Mouse (Mus musculus) liver, embryonic 12.5 days (tissue): ENCODE measurements at regions not wholly inside any gene's neighbourhood (a gene's known extent, or its start where the extent isn't known, plus 50 kb on each side); places are given as distances from the start of the nearest gene placed in this dataset.

Experiments used
- ATAC-seq: fragments of 200-750 bp; cut with Nextera tagmentation; 2 replicates; pipeline ENCODE4 v1.8.0; 2017; ENCODE audit warnings: moderate number of reproducible peaks, mild to moderate bottlenecking, moderate library complexity
- H3K27ac ChIP-seq: fragments of 300-500 bp; sonication (generic); 2 replicates; pipeline ENCODE4 v1.5.1; 2016; ENCODE audit warnings: mild to moderate bottlenecking
- H3K27me3 ChIP-seq: fragments of 300-500 bp; sonication (generic); replicated peaks from 2 replicates; pipeline ENCODE4 v1.6.1; 2016; ENCODE audit warnings: mild to moderate bottlenecking, moderate library complexity
- H3K36me3 ChIP-seq: fragments of 300-500 bp; sonication (generic); 2 replicates; pipeline ENCODE4 v1.6.1; 2016; ENCODE audit warnings: mild to moderate bottlenecking, moderate library complexity
- H3K4me1 ChIP-seq: fragments of 300-500 bp; sonication (generic); 2 replicates; pipeline ENCODE4 v1.6.1; 2016
- H3K4me2 ChIP-seq: fragments of 300-500 bp; sonication (generic); 2 replicates; pipeline ENCODE4 v1.6.1; 2016; ENCODE audit warnings: mild to moderate bottlenecking, moderate library complexity
- H3K4me3 ChIP-seq: fragments of 300-500 bp; sonication (generic); 2 replicates; pipeline ENCODE4 v1.5.1; 2016; ENCODE audit warnings: mild to moderate bottlenecking, moderate library complexity
- H3K9ac ChIP-seq: fragments of 300-500 bp; sonication (generic); 2 replicates; pipeline ENCODE4 v1.6.1; 2016; ENCODE audit warnings: mild to moderate bottlenecking, moderate library complexity
- H3K9me3 ChIP-seq: fragments of 300-500 bp; sonication (generic); replicated peaks from 2 replicates; pipeline ENCODE4 v1.6.1; 2016; ENCODE audit warnings: mild to moderate bottlenecking, moderate library complexity
- WGBS: fragments of 180-500 bp; shearing (Covaris S2); methylation state at CpG from one replicate; pipeline ENCODE4 v1.1.7; 2016; ENCODE audit not compliant: insufficient replicate concordance; 5-methylcytosine and 5-hydroxymethylcytosine counted together

- H3K4me2 ChIP-seq, result no peak overlapping the region
- no peaks in the 10 kb centered on the region for H3K27me3 ChIP-seq
- H3K27ac ChIP-seq, result no peak overlapping the region
- 23% methylated on average over 3 of the region's 3 CpGs for WGBS
- no peak overlapping the region for H3K9ac ChIP-seq
- no peaks in the 10 kb centered on the region for H3K4me1 ChIP-seq
- no peaks in the 10 kb centered on the region for H3K36me3 ChIP-seq
- no peak overlapping the region for H3K4me3 ChIP-seq
- no peaks in the 10 kb centered on the region for H3K9me3 ChIP-seq
- ATAC-seq, result no peak
Observed at GRCm38 (mm10) chr13:52277195-52277594, 253.9 kb downstream of the Diras2 start.

- no peak overlapping the region for H3K4me3 ChIP-seq
- no peak overlapping the region for H3K9ac ChIP-seq
- H3K27ac ChIP-seq, result no peak overlapping the region
- ATAC-seq, result no peak
- 57% methylated on average over 1 of the region's 1 CpGs for WGBS
- H3K9me3 ChIP-seq, result no peaks in the 10 kb centered on the region
- H3K4me2 ChIP-seq, result no peak overlapping the region
- no peaks in the 10 kb centered on the region for H3K27me3 ChIP-seq
- no peaks in the 10 kb centered on the region for H3K36me3 ChIP-seq
- no peaks in the 10 kb centered on the region for H3K4me1 ChIP-seq
Observed at GRCm38 (mm10) chr13:52278831-52279230, 252.2 kb downstream of the Diras2 start.

DNA sequence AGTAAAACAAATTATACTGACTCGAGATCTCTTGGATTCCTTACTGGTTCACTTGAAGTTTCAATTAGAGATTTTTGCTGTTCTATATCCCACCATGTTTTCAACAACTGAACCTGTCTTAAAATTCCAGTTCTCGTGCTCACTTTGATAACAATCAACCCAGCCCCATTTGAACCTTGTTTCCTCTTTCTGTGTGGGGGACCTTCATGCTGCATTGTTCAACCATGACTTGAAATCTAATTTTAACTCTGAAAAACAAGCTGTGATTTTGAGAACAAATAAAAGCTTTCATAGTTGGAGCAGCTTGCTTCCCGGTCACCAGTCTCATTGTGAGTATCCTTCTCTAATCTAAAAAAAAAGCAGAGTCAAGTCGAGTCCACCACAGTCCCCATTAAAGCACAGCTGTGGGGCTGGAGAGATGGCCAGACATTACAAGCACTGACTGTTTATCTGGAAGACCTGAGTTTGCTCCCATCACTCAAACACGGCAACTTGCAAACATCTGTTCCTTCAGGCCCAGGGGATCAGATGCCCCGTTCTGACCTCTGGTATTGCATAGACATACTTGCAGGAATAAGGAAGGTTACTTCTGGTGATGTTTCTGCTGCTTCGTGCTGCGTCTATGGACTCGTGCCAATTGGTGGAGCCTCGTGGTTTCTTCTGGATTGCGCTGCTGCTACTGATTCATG, 251.7 kb downstream of the Diras2 start:
- no peak for ATAC-seq
- H3K4me2 ChIP-seq, result no peak overlapping the region
- no peak overlapping the region for H3K4me3 ChIP-seq
- no peaks in the 10 kb centered on the region for H3K36me3 ChIP-seq
- H3K27ac ChIP-seq, result no peak overlapping the region
- H3K9ac ChIP-seq, result no peak overlapping the region
- H3K27me3 ChIP-seq, result no peaks in the 10 kb centered on the region
- WGBS, result 53% methylated on average over 11 of the region's 11 CpGs
- no peaks in the 10 kb centered on the region for H3K4me1 ChIP-seq
- H3K9me3 ChIP-seq, result no peaks in the 10 kb centered on the region

GRCm38 (mm10) chr13:52279970-52280348, 251.1 kb downstream of the Diras2 start:
- 74% methylated on average over 5 of the region's 5 CpGs for WGBS
- ATAC-seq, result no peak
- Histone ChIP-seq H3K27me3 (no peaks in the 10 kb centered on the region), H3K27ac (no peak overlapping the region), H3K4me1 (no peaks in the 10 kb centered on the region), H3K4me3 (no peak overlapping the region), H3K4me2 (no peak overlapping the region), H3K36me3 (no peaks in the 10 kb centered on the region), H3K9me3 (no peaks in the 10 kb centered on the region), H3K9ac (no peak overlapping the region)

GRCm38 (mm10) chr13:52281271-52281670, 249.8 kb downstream of the Diras2 start:
- H3K9ac ChIP-seq, result no peak overlapping the region
- no peak overlapping the region for H3K4me3 ChIP-seq
- no peaks in the 10 kb centered on the region for H3K36me3 ChIP-seq
- no peaks in the 10 kb centered on the region for H3K27me3 ChIP-seq
- no peaks in the 10 kb centered on the region for H3K9me3 ChIP-seq
- H3K4me1 ChIP-seq, result no peaks in the 10 kb centered on the region
- H3K27ac ChIP-seq, result no peak overlapping the region
- no peak overlapping the region for H3K4me2 ChIP-seq
- WGBS, result 51% methylated on average over 2 of the region's 2 CpGs
- no peak for ATAC-seq

- H3K9ac ChIP-seq, result no peak overlapping the region
- H3K27me3 ChIP-seq, result no peaks in the 10 kb centered on the region
- H3K36me3 ChIP-seq, result no peaks in the 10 kb centered on the region
- H3K4me1 ChIP-seq, result no peaks in the 10 kb centered on the region
- no peak overlapping the region for H3K27ac ChIP-seq
- H3K9me3 ChIP-seq, result no peaks in the 10 kb centered on the region
- 75% methylated on average over 13 of the region's 13 CpGs for WGBS
- no peak overlapping the region for H3K4me3 ChIP-seq
- no peak for ATAC-seq
- no peak overlapping the region for H3K4me2 ChIP-seq
Observed at GRCm38 (mm10) chr13:52282500-52282899, 248.6 kb downstream of the Diras2 start.

DNA sequence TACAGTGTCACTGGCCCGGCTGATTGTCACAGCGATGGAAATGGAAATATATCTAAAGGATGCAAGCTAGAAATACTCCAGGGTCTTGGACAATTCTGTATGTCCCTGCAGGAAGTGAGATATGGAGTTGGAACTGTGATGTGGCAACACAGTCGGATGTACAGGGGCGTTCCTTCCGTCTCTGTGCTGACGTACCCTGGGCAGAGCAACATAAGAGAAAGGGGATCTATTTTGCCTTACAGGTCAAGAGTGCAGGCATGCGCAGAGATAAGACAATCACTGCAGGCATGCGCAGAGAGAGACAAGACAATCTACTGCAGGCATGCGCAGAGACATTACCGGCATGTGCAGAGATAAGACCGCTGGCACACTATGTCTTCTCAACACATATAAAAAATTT, 247.6 kb downstream of the Diras2 start:
- H3K9ac ChIP-seq, result no peak overlapping the region
- H3K4me1 ChIP-seq, result no peaks in the 10 kb centered on the region
- no peaks in the 10 kb centered on the region for H3K9me3 ChIP-seq
- WGBS, result 23% methylated on average over 11 of the region's 11 CpGs
- no peaks in the 10 kb centered on the region for H3K27me3 ChIP-seq
- H3K27ac ChIP-seq, result no peak overlapping the region
- H3K4me3 ChIP-seq, result no peak overlapping the region
- H3K36me3 ChIP-seq, result no peaks in the 10 kb centered on the region
- no peak overlapping the region for H3K4me2 ChIP-seq
- ATAC-seq, result peak; percentile 64

DNA sequence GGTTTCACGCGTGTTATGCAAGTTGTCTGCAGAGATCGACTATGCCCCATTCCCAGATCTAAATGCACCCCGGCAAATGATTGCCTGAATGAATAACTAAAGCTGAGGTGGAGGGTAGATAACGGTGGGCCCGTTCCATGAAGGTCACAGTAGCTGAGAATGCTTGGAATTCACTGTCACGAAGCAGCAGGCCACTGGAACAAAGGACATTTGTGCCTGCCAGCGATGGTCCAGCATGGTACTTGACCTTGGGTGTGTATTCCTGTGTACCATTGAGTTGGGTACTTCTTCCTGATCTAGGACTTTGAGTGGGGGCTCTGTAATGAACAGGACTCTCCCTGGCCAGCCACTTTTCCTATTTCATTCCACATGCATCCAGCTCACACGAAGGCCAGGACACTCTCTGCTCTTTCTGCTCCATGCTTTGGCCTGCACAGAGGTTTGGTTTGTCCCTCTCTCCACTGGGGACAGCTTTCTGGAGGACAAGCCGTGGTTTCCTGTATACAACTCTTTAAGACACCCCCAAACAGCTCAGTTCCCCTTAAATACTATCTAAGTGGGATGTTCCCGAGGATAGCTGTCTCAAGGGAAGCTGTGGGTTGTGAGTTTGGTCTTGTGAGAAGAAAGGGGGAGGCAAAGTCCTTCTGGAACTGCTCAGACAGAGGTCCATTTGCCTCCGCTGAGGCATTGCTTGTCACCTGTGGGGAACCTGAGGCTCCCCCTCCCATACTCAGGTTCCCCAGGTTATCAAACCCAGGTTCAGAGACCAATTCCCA, 246.9 kb downstream of the Diras2 start:
- H3K27ac ChIP-seq, result no peak overlapping the region

DNA sequence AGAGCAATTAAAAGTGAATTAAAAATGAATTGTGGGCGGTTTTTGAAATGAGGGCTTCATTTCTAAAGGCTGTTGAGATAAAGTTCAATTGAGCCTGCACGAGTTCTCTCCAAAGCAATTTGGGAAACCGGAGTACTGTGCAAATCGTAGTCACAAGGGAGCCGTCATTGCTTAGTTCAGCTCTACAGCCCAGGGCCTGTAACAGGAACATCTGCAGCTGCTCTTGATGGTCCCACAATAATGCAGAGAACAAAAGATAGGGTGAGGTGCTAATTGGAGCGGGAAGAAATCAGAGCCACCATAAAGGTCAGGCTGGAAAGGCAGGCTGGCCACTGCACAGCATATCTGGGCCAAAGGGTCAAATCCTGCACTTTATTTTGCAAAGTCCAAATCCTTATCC, 242.7 kb downstream of the Diras2 start:
- Histone ChIP-seq H3K9ac (no peak overlapping the region), H3K4me3 (no peak overlapping the region), H3K27ac (no peak overlapping the region), H3K4me1 (no peaks in the 10 kb centered on the region), H3K9me3 (no peaks in the 10 kb centered on the region), H3K4me2 (no peak overlapping the region), H3K36me3 (no peaks in the 10 kb centered on the region), H3K27me3 (no peaks in the 10 kb centered on the region)
- WGBS, result 59% methylated on average over 6 of the region's 6 CpGs
- no peak for ATAC-seq

More for the DNA sequence above, 246.9 kb downstream of the Diras2 start:
- no peaks in the 10 kb centered on the region for H3K4me1 ChIP-seq
- H3K27me3 ChIP-seq, result no peaks in the 10 kb centered on the region
- ATAC-seq, result no peak
- H3K36me3 ChIP-seq, result no peaks in the 10 kb centered on the region
- no peak overlapping the region for H3K9ac ChIP-seq
- WGBS, result 63% methylated on average over 12 of the region's 12 CpGs
- no peaks in the 10 kb centered on the region for H3K9me3 ChIP-seq
- no peak overlapping the region for H3K4me3 ChIP-seq
- no peak overlapping the region for H3K4me2 ChIP-seq

- H3K36me3 ChIP-seq, result no peaks in the 10 kb centered on the region
- H3K4me2 ChIP-seq, result no peak overlapping the region
- no peak for ATAC-seq
- no peak overlapping the region for H3K4me3 ChIP-seq
- WGBS, result 69% methylated on average over 15 of the region's 15 CpGs
- H3K27me3 ChIP-seq, result no peaks in the 10 kb centered on the region
- no peaks in the 10 kb centered on the region for H3K9me3 ChIP-seq
- no peak overlapping the region for H3K27ac ChIP-seq
- H3K9ac ChIP-seq, result no peak overlapping the region
- H3K4me1 ChIP-seq, result no peaks in the 10 kb centered on the region
Observed at GRCm38 (mm10) chr13:52295847-52296246, 235.2 kb downstream of the Diras2 start.

GRCm38 (mm10) chr13:52296541-52297276, 234.4 kb downstream of the Diras2 start:
- ATAC-seq, result no peak
- Histone ChIP-seq H3K27me3 (no peaks in the 10 kb centered on the region), H3K9me3 (no peaks in the 10 kb centered on the region), H3K36me3 (no peaks in the 10 kb centered on the region), H3K9ac (no peak overlapping the region), H3K4me1 (no peaks in the 10 kb centered on the region), H3K4me3 (no peak overlapping the region), H3K27ac (no peak overlapping the region), H3K4me2 (no peak overlapping the region)
- 70% methylated on average over 9 of the region's 9 CpGs for WGBS

- H3K4me2 ChIP-seq, result no peak overlapping the region
- H3K4me1 ChIP-seq, result no peaks in the 10 kb centered on the region
- no peak for ATAC-seq
- WGBS, result 75% methylated on average over 7 of the region's 7 CpGs
- no peak overlapping the region for H3K4me3 ChIP-seq
- H3K27me3 ChIP-seq, result no peaks in the 10 kb centered on the region
- no peaks in the 10 kb centered on the region for H3K9me3 ChIP-seq
- no peak overlapping the region for H3K9ac ChIP-seq
- H3K36me3 ChIP-seq, result no peaks in the 10 kb centered on the region
- no peak overlapping the region for H3K27ac ChIP-seq
Observed at GRCm38 (mm10) chr13:52297277-52297623, 233.8 kb downstream of the Diras2 start.
